Mouse (Mus musculus): ENCODE results near the gene 2700049A03Rik. TPM values are rescaled to one million over a fixed set of nuclear protein-coding genes. Genes with fewer than 3 reads are reported as not detected.
"Not testable (repeated sequence)": the region's sequence is repeated elsewhere in the genome, so short reads cannot be mapped to it uniquely, and the experiment has no call there.

The 2700049A03Rik gene
- total RNA-seq (2022) = 1 to 10 TPM; 2.8 to 3.7 (median 3.5) TPM

- peak; percentile 86 for DNase-seq (ENCODE audit: low spot score)
Measured at GRCm38 (mm10) chr12:71136130-71136973, at the start of gene 2700049A03Rik, which contains the start of gene Timm9. Gene 2700049A03Rik, plus strand, starts transcription at chr12:71136848. Gene Timm9, minus strand, starts transcription at chr12:71136684.

GRCm38 (mm10) chr12:71104275-71104674 is 32.4 kb upstream of the 2700049A03Rik start:
- not testable (repeated sequence) for DNase-seq (ENCODE audit: low spot score)

- DNase-seq (ENCODE audit: low spot score) = no peak
Measured at GRCm38 (mm10) chr12:71107216-71107771, 29.4 kb upstream of the 2700049A03Rik start.

- DNase-seq (ENCODE audit: low spot score) = no peak
Measured at GRCm38 (mm10) chr12:71111331-71111730, 25.3 kb upstream of the 2700049A03Rik start, which contains the start of gene Tomm20l. Gene Tomm20l, plus strand, starts transcription at chr12:71111428.

- DNase-seq (ENCODE audit: low spot score) = no peak
Measured at GRCm38 (mm10) chr12:71113074-71113473, 23.6 kb upstream of the 2700049A03Rik start.

GRCm38 (mm10) chr12:71113675-71114288 is 22.9 kb upstream of the 2700049A03Rik start:
- no peak for DNase-seq (ENCODE audit: low spot score)

- no peak for DNase-seq (ENCODE audit: low spot score)
Measured at GRCm38 (mm10) chr12:71116411-71116810, 20.2 kb upstream of the 2700049A03Rik start.

- no peak for DNase-seq (ENCODE audit: low spot score)
Measured at GRCm38 (mm10) chr12:71122731-71123130, 13.9 kb upstream of the 2700049A03Rik start.

- DNase-seq (ENCODE audit: low spot score) = no peak
Measured at GRCm38 (mm10) chr12:71123286-71123685, 13.4 kb upstream of the 2700049A03Rik start.

- no peak for DNase-seq (ENCODE audit: low spot score)
Measured at GRCm38 (mm10) chr12:71135581-71135980, 1.1 kb upstream of the 2700049A03Rik start.

GRCm38 (mm10) chr12:71136974-71137491 is 385 bp downstream of the 2700049A03Rik start:
- DNase-seq (ENCODE audit: low spot score) = peak; percentile 71

- no peak for DNase-seq (ENCODE audit: low spot score)
Measured at GRCm38 (mm10) chr12:71137686-71138085, 1.0 kb downstream of the 2700049A03Rik start.

GRCm38 (mm10) chr12:71139258-71139828 is 2.7 kb downstream of the 2700049A03Rik start:
- no peak for DNase-seq (ENCODE audit: low spot score)

GRCm38 (mm10) chr12:71141189-71141588 is 4.5 kb downstream of the 2700049A03Rik start:
- no peak for DNase-seq (ENCODE audit: low spot score)

GRCm38 (mm10) chr12:71147641-71148040 is 11.0 kb downstream of the 2700049A03Rik start:
- peak; percentile 28 for DNase-seq (ENCODE audit: low spot score)

GRCm38 (mm10) chr12:71148801-71149200 is 12.2 kb downstream of the 2700049A03Rik start:
- DNase-seq (ENCODE audit: low spot score) = no peak

- no peak for DNase-seq (ENCODE audit: low spot score)
Measured at GRCm38 (mm10) chr12:71149456-71149855, 12.8 kb downstream of the 2700049A03Rik start.

- DNase-seq (ENCODE audit: low spot score) = no peak
Measured at GRCm38 (mm10) chr12:71150167-71150566, 13.5 kb downstream of the 2700049A03Rik start.

GRCm38 (mm10) chr12:71154979-71155378 is 18.3 kb downstream of the 2700049A03Rik start:
- no peak for DNase-seq (ENCODE audit: low spot score)

GRCm38 (mm10) chr12:71157974-71158373 is 21.3 kb downstream of the 2700049A03Rik start:
- DNase-seq (ENCODE audit: low spot score) = no peak

GRCm38 (mm10) chr12:71164410-71164809 is 27.8 kb downstream of the 2700049A03Rik start:
- no peak for DNase-seq (ENCODE audit: low spot score)

- no peak for DNase-seq (ENCODE audit: low spot score)
Measured at GRCm38 (mm10) chr12:71169911-71170310, 33.3 kb downstream of the 2700049A03Rik start.

Data from heart, adult 8-10 months (tissue).